Mouse (Mus musculus): ENCODE measurements around the gene Tmeff2. TPM values are rescaled to one million over a fixed set of nuclear protein-coding genes. Genes with fewer than 3 reads are reported as not detected.

The Tmeff2 gene
- polyA plus RNA-seq, 1 experiment from 2014 or later = 2.7 TPM

GRCm38 (mm10) chr1:51199088-51199830, 298.8 kb downstream of the Tmeff2 start:
- no peaks in the 10 kb centered on the region for H3K4me1 ChIP-seq (ENCODE audit: insufficient read depth)
- DNase-seq = no peak
- TF ChIP-seq CTCF (IDR thresholded peaks at IDR 0.05; ENCODE audit: low read depth) = no peak
- WGBS = 79% methylated on average over 11 of the region's 11 CpGs
- H3K9me3 ChIP-seq (ENCODE audit: low read depth, low read length) = no peaks in the 10 kb centered on the region
- no peak overlapping the region for H3K4me2 ChIP-seq
- H3K4me3 ChIP-seq (ENCODE audit: low read depth, low read length) = no peak overlapping the region
- H3K36me3 ChIP-seq (ENCODE audit: insufficient read depth) = no peaks in the 10 kb centered on the region
- H3K27ac ChIP-seq (ENCODE audit: low read depth) = no peak overlapping the region
- no peak for ATAC-seq (ENCODE audit: insufficient read depth)
- no peaks in the 10 kb centered on the region for H3K27me3 ChIP-seq (ENCODE audit: insufficient read depth, low read length)
- H3K9ac ChIP-seq = no peak overlapping the region

DNA sequence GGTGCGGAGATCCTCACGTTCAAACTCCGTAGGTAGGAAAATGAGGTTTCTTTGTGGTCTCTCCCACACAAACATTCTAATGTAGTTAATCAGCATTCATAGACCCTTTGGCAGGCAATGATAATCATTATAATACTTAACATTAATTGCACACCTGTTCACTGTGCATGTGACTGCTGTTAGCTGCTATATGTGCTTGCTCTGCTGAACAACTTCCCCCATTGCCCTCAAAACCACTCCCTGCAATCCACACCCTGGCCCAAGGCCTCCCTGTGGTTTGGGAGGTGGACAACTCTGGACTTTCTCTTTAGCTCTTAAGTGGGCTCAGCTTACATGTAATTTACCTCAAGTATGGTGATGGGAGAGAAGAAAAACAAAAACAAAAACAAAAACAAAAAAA, 299.5 kb downstream of the Tmeff2 start:
- ATAC-seq (ENCODE audit: insufficient read depth) (no peak), DNase-seq (no peak)
- 96% methylated on average over 3 of the region's 3 CpGs for WGBS
- H3K36me3 ChIP-seq (ENCODE audit: insufficient read depth) = no peaks in the 10 kb centered on the region
- no peak for TF ChIP-seq CTCF (IDR thresholded peaks at IDR 0.05; ENCODE audit: low read depth)
- no peak overlapping the region for H3K4me3 ChIP-seq (ENCODE audit: low read depth, low read length)
- H3K4me2 ChIP-seq = no peak overlapping the region
- H3K4me1 ChIP-seq (ENCODE audit: insufficient read depth) = no peaks in the 10 kb centered on the region
- no peak overlapping the region for H3K27ac ChIP-seq (ENCODE audit: low read depth)
- no peak overlapping the region for H3K9ac ChIP-seq
- no peaks in the 10 kb centered on the region for H3K9me3 ChIP-seq (ENCODE audit: low read depth, low read length)
- H3K27me3 ChIP-seq (ENCODE audit: insufficient read depth, low read length) = no peaks in the 10 kb centered on the region

GRCm38 (mm10) chr1:51215631-51216030, 315.2 kb downstream of the Tmeff2 start:
- WGBS = 71% methylated on average over 3 of the region's 3 CpGs
- no peak for ATAC-seq (ENCODE audit: insufficient read depth)
- Histone ChIP-seq H3K4me3 (ENCODE audit: low read depth, low read length) (no peak overlapping the region), H3K9me3 (ENCODE audit: low read depth, low read length) (no peaks in the 10 kb centered on the region), H3K27ac (ENCODE audit: low read depth) (no peak overlapping the region), H3K9ac (no peak overlapping the region), H3K36me3 (ENCODE audit: insufficient read depth) (no peaks in the 10 kb centered on the region), H3K4me2 (no peak overlapping the region), H3K4me1 (ENCODE audit: insufficient read depth) (no peaks in the 10 kb centered on the region), H3K27me3 (ENCODE audit: insufficient read depth, low read length) (no peaks in the 10 kb centered on the region)
- no peak for DNase-seq
- no peak for TF ChIP-seq CTCF (IDR thresholded peaks at IDR 0.05; ENCODE audit: low read depth)

DNA sequence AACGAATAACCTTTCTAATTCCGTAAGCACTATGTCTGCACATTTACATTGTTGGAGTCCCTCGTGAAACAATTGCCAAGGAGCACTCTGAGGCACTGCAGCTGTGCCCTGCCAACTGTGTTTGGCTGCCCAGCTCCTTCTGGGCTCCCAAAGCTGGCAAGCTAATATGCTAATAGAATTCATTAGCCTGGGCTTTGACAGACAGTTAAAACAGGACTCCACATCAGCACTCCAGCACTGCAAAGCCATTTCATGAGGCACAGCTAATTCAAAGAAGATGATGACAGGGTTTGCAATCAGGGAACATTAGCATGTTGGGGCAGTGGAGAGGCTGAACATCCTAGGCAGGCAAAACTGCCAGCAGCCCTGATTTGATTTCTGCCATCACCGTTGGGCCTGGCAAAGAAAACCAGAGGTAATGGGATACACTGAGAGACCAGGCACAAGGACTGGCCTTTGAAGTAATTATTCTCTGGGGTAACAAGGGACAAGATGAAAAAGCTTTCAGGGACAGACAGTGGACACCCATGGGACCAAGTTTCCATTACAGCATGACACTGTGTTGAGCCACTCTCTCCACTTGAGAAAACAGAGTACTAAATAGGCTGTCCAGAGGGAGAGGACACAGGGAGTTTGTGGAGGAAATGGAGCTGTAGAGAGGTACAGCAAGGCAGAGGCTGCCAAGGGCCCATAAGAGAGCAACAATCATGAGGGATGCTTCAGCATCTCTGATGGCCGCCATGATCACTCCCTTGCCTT, 316.0 kb downstream of the Tmeff2 start:
- H3K4me1 ChIP-seq (ENCODE audit: insufficient read depth) = no peaks in the 10 kb centered on the region
- no peak overlapping the region for H3K4me3 ChIP-seq (ENCODE audit: low read depth, low read length)
- H3K4me2 ChIP-seq = no peak overlapping the region
- DNase-seq (no peak), ATAC-seq (ENCODE audit: insufficient read depth) (no peak)
- H3K9ac ChIP-seq = no peak overlapping the region
- no peaks in the 10 kb centered on the region for H3K27me3 ChIP-seq (ENCODE audit: insufficient read depth, low read length)
- no peak overlapping the region for H3K27ac ChIP-seq (ENCODE audit: low read depth)
- H3K9me3 ChIP-seq (ENCODE audit: low read depth, low read length) = no peaks in the 10 kb centered on the region
- no peak for TF ChIP-seq CTCF (IDR thresholded peaks at IDR 0.05; ENCODE audit: low read depth)
- H3K36me3 ChIP-seq (ENCODE audit: insufficient read depth) = no peaks in the 10 kb centered on the region
- WGBS = 80% methylated on average over 5 of the region's 5 CpGs

GRCm38 (mm10) chr1:51217227-51217626, 316.8 kb downstream of the Tmeff2 start:
- no peak for ATAC-seq (ENCODE audit: insufficient read depth)

GRCm38 (mm10) chr1:51225156-51225555, 324.7 kb downstream of the Tmeff2 start:
- no peak overlapping the region for H3K27ac ChIP-seq (ENCODE audit: low read depth)
- H3K36me3 ChIP-seq (ENCODE audit: insufficient read depth) = no peaks in the 10 kb centered on the region
- DNase-seq = peak; percentile 18
- H3K4me2 ChIP-seq = no peak overlapping the region
- no peak for TF ChIP-seq CTCF (IDR thresholded peaks at IDR 0.05; ENCODE audit: low read depth)
- 65% methylated on average over 7 of the region's 7 CpGs for WGBS
- H3K4me1 ChIP-seq (ENCODE audit: insufficient read depth) = no peaks in the 10 kb centered on the region
- H3K9ac ChIP-seq = no peak overlapping the region
- no peak overlapping the region for H3K4me3 ChIP-seq (ENCODE audit: low read depth, low read length)
- ATAC-seq (ENCODE audit: insufficient read depth) = no peak; the same call in 1 of the 2 replicates
- H3K27me3 ChIP-seq (ENCODE audit: insufficient read depth, low read length) = no peaks in the 10 kb centered on the region
- H3K9me3 ChIP-seq (ENCODE audit: low read depth, low read length) = no peaks in the 10 kb centered on the region

More at GRCm38 (mm10) chr1:51217227-51217626, 316.8 kb downstream of the Tmeff2 start:
- TF ChIP-seq CTCF (IDR thresholded peaks at IDR 0.05; ENCODE audit: low read depth) = no peak
- no peaks in the 10 kb centered on the region for H3K27me3 ChIP-seq (ENCODE audit: insufficient read depth, low read length)
- H3K4me1 ChIP-seq (ENCODE audit: insufficient read depth) = no peaks in the 10 kb centered on the region
- no peaks in the 10 kb centered on the region for H3K36me3 ChIP-seq (ENCODE audit: insufficient read depth)
- 87% methylated on average over 7 of the region's 7 CpGs for WGBS
- DNase-seq = no peak
- no peak overlapping the region for H3K9ac ChIP-seq
- no peak overlapping the region for H3K4me2 ChIP-seq
- H3K4me3 ChIP-seq (ENCODE audit: low read depth, low read length) = no peak overlapping the region
- H3K27ac ChIP-seq (ENCODE audit: low read depth) = no peak overlapping the region
- H3K9me3 ChIP-seq (ENCODE audit: low read depth, low read length) = no peaks in the 10 kb centered on the region

Small RNA genes within 50 kb of the gene (microRNA-seq; reads per million reads assigned to microRNA genes)
- gene Gm25736 (ENCODE audit: borderline number of aligned reads) = not detected

Measured in lung, embryonic 14.5 days (tissue).